Mouse (Mus musculus) CH12F3 (cell line): ENCODE results near the gene Rsph9.

Experiments
- in situ Hi-C: fragments of 300-500 bp; cut with MboI; formaldehyde crosslinking; loops from 2 replicates; pipeline ENCODE4 v1.14.3; 2020; ENCODE audit warnings: low sequenced_read_pairs

Rsph9 gene

DNA sequence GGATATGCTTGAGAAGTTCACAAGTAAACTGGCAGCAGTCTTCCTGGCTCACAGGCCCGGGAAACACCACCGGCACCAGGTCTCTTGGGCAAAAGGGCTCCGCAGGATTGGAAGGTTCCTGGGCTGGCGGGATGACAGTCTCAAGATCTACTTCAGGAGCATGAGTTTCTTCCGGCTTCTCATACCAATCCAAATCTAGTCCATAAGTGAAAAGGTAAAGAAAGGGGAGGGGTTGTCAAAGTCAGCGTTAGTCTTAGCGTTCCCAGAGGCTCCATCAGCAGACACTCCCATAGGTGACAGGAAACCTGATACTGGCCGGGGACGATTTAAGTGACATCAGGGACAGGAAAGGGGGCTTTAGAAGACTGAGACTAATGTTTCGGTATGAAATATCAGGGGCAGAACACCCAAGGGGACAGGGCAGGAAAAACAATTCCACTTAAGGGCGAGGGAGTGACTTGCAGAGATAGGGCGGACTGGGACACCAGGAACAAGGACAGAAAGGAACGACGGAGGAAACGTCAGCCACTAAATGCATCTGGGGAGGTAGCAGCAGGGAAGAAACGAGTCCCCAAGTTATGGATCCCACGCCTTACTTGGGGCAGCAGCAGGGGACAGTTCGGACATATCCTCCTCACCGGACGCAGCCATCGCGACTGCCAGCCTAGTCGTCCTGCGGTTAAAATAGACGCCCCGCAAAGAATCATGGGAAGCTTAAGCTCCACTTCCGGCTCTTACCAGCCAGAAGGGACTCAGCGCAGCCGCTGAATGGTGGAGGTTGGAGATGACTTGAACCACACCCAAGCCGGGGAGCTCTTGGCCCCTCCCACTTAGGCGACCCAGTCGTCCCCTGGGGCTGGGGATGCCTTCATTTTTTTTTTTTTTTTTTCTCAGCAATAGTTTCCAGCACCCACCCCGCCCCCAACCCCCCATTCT lies 9.1 kb upstream of the Rsph9 start, which contains the start of gene Mad2l1bp:
Gene Mad2l1bp (minus strand): TSS at position 707 of the 936 bp plus-strand sequence.
- in situ Hi-C loops: no loop called here

DNA sequence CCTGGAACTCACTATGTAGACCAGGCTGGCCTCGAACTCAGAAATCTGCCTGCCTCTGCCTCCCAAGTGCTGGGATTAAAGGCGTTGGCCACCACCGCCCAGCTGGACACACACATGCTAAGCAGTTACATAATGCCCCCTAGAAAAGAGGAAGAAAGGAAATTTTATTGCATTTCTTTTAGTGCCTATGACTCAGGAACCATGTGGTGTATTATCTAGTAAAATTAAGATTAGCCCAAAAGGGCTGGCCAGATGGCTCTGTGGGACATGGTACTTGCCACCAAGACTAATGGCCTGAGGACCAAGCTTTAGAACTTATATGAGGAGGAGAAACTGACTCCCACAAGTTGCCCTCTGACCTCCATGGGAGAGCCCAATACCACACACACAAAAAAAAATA lies 4.1 kb downstream of the Rsph9 start:
- in situ Hi-C loops: no loop called here

DNA sequence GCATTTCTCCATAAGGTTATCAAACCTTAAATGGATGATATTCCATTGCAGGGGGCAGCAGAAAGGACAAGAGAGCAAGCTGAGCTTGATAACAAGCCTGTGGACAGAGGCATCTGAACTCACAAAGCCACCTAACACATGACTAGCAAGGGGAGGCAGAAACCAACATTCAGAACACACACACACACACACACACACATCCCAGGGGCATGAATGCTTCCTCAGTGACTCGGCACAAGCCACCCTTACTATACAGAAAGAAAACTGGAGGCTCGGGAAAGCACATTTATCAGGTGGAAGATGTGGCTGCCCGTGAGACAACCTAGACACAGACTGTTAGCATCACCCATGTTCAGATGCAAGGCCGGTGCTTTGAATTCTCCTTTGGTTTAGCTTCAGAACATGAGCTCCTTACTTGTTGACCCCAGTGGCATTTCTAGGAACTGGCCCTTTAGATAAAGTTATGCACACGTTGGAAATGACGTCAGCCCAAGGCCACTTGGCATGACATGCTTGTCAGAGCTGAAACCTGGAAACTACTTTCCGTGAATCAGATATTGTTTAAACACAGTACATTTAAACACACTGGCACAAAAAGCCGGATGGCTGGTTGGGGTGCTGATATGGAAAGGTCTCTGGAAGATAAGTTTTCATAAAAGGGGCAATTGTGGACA lies 5.3 kb downstream of the Rsph9 start:
- in situ Hi-C loops: no loop called here

DNA sequence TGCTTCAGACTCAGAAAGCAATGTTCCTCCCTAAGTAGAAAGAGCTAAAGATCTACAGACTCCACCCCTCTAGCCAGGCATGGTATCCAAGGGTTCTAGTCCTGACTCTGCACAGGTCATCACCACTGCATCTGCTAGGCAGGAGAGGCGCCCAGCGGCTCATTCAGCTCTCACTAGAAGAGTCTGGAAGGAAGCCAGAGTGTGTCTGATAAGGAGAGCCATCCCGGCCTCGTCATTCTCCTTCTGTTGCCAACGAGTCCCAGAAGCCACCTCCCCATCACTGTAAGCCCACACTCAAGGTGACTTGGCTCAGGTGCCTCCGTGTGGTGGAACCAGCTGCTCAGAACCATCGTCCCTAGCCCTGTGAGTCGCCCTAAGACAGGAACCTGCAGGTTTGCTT lies 11.2 kb downstream of the Rsph9 start:
- in situ Hi-C loops: no loop called here

DNA sequence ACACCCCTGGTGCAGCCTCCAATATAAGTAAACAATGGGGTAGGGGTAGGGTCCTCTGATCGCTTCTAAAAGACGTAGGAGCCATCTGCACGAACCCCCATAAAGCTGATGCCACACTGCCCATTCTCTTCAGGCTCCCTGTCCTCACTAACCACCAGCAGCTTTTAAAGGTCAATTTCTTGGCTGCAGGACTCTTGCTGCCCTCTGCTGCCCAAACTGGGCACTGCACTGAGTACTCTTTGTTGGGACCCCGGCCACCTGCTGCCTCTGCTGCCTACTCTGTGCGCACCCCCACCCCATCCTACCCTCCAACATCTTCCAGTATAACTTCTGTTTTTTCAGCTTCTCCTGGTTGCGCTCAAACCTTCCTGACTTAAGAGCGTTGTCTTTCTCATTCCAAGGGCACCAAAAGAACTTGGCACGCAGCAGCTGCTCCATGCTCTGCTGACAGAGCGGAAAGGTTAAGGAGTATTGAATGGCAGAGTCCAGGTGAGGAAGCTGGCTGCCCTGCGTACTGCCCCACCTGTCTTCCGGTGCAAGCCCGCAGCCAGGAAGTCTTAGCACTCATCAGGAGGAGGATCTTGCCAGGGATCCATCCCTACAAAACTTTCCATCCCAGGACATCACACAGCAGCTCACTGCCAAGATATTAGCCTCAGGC lies 11.8 kb downstream of the Rsph9 start:
- in situ Hi-C loops: no loop called here

DNA sequence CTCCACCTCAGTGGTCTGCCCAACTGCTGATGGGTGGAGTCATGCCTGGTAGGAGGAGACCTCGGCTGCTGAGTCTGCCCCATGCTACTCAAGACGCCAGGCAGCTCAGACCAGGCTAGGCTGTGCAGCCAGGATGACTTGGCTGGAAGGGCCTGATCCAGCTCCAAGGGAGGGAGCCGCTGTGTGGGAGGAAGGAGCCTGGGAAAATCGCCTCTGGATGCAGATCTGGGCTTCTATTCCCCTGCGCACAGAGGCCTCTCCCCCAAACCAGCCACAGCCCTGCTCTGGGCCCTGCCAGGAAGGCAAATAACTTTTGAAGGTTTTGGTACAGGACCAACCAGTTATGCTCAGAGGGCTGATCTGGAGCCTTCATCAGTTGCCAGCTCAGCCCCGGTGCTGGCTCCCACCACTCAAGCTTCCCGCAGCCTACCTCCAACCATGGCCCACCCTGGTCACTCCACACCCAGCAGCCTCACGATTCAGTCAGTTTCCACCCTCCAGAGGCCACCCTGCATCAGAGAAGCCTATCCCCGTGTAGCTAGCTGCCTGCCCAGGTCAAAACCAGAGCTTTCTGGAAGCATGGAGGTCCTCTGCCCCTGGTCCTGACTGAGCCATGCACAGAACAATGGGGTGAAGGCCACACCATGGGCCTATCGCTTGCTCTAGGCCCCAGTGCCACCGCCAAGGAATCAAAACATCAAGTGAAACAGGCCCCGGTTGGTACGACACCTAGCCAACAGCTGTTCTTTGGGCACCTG lies 14.1 kb downstream of the Rsph9 start:
- in situ Hi-C loops: no loop called here

DNA sequence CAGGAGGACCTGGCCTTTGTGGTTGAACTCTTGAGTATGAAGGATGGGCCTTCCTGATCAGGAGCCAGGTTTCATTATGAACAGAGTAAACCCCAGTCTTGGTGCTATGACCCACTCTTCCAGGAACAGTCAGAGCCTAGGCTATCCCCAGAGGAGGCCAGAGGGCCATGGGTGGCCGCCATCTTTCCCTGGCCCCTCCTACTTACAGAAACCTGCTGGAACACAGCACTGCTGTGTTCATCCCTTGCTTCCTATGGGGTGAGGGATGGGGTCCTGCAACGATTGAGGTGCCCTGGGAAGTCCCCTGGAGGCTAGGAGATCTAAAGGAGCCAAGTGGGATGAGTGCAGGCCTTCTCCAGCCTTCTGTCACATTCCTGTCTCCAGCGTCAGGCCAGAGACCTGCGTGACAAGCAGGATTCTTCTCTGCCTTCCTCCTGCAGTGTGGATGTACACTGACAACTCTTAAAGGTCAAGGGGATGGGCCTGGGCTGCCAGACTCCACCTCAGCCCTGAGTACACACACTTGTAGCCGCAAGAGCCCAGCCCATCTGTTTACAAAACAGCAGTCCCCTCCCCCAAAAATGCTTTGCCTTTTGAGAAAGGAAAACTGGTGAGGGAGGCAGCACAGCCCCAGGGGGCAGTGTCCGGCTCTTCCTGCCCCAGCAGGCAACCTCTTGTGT lies 16.1 kb downstream of the Rsph9 start:
- in situ Hi-C loops: no loop called here

DNA sequence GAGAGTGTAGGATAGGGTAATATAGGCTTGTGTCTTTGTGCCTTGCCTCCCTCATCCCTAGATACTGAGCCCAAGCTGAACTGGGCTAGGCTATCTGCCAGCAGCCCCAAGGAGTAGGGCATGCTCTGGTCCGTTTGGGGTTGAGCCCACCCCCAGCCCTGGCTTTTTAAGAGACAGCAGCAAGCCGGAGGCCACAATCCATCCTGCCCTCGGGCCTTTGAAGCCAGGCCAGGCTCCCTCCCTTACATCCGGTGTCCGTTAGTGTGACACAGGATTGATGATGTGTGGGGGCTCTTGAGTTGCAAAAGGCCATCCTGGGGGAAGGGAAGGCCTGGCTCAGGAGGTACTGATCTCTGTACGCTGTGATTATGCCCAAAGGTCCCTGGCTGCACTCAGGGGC lies 17.4 kb downstream of the Rsph9 start:
- in situ Hi-C loops: no loop called here

DNA sequence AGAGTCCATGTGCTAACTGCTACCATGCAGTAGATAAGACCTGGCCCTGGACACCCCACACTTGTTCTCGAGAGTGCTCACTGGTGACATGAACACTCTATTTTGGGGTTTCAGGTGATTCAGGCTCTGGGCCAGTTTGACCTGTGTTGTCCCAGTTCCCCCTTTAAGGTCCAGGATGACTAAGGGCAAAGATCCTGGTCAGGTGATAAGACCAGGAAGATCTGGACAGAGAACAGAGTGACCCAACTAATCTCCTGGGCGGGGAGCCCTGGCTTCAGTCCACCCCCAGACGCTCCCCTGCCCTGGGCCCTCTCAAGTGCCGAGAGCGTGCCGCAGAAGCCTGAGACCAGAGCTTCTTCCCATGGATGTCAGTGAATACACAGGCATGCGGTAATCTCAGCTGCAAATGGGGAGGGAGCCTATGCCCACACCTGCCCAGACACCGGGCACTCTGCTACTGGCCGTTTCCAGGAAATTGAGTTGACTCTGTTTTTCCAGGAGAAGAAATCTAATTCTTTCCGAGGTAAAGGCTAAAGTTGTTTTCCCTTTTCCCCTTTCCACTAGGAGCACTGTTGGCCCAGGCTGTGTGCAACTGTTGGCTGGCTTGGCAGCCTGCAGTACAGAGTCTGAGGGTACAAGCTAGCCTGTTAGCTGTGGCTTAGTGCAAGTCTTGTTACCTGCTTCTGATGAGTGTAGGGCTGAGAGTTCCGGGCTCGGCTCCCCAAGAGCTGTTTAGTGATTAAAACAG lies 19.9 kb downstream of the Rsph9 start:
- in situ Hi-C loops: no loop called here

DNA sequence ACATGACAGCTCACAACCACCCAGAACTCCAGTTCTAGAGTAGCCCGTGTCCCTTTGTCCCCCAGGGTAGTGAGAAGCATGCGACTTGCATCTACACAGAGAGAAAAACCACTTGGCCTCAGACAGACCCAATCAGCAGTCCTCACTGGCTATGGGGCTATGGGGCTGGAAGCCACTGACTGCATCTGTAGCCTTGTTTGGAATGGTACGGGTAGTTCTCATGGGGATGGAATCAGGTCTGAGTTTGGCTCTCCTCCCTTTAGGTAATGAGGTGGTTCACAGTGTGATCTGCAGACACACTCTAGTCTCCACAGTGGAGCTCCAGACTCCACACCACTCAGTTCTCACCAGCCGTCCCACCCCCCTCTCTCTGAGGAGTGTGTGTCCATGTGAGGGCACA lies 20.7 kb downstream of the Rsph9 start:
- in situ Hi-C loops: no loop called here

DNA sequence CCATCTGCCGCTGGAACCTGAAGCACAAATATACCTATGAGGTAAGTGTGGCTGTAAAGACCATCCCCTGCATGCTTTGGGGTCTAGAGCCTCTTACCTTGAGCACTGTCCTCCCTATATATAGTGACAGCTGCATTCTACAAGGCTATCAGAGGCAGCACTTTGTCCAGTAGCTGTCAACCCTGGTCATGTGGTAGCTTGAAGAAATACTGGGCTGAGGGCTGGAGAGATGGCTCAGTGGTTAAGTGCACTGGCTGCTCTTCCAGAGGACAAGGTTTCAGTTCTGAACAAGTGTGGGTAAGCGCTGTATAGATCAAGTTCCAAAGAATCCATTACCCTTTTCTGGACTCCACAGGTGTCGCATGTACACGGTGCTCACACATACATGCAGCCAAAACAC lies 21.2 kb downstream of the Rsph9 start:
- in situ Hi-C loops: no loop called here

DNA sequence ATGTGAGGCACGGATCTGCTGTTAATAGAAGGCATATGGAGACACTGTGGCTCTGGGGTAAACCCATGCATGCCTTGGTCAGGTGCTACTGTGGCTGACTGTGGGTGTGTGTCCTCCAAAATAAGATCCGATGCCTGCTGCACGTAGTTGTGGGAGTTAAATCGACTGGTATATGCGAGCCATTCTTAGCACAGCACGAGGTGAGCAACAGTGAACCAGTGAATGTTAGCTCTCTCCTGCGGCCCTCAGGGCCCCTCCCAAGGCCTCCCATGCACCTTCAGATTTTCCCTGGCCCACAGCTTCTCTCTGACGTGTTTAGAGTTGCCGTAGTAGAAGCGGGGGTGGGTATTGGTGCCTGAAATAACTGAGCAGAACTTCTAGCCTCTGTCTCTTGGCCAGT lies 24.4 kb downstream of the Rsph9 start:
- in situ Hi-C loops: no loop called here

DNA sequence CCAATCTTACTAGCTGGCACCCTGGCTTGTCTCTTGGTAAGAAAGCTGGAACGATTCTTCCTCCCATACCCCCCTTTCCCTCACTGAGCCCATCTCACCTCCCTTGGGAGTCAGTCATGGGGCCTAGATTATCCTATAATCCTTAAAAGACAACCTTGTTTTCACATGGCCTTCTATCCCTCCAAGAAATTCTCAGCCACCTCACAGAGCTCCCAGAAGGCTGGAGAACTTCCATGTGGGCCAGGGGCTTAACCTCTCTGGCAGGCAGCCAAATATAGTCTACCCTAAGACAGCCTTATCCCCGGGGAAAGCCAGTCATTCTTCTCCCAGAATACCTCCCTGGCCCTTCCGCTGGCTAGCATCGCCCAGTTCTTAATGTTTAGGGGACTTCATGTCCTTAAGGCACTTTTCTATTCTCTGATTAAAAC lies 25.6 kb downstream of the Rsph9 start:
- in situ Hi-C loops: no loop called here

DNA sequence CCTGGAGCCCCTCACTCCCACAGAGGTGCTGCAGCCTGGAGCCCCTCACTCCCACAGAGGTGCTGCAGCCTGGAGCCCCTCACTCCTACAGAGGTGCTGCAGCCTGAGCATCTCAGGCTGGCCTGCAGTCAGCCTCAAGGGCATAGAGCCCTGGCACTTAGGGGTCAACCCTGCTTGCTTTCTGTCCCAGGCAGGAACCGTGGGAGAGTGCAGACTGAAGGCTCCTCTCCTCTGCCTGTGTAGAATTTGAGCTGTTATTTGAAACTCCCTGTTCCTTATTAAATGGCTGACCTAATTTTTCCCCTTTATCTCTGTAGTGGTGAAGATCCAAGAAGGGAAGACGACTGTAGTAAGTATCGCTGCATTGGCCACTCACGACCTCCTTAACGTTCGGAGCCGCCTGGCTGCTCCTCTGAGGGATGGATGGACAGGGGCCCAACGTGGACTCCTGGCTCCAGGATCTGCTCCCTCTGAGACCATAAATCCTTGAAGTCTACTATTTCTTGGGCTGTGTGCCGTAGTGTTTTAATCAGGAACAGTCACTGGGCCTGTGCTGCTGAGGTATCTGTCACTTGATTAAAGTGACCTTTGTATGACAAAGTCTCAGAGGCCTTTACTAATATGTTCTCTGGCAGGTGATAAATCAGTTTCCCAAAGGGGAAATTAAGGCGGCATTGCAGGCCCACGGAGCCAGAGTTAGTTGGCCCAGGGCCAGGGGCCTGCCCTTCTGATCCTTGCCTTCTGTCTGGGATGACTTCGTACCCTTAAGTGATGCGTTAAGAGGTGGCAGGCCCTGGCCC lies 26.2 kb downstream of the Rsph9 start:
- in situ Hi-C loops: no loop called here

DNA sequence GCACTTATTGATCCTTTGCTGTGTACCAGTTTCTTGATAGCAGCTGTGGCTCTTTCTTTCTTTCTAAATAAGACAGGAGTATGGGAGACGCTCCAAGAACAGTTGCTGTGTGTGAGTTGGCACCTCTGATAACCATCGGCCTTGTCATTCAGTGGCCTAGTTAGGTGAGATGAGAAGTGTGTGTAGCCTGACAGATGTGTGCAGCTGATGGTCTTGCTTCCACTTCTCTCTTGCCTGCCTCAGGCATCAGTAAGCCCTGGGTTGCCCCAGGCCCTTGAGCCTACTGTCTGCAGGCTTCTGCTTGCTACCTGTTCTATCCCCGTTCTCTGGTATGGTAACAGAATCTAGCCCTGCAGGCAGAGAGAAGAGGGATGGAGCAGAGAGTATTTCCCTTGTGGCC lies 27.1 kb downstream of the Rsph9 start:
- in situ Hi-C loops: no loop called here

DNA sequence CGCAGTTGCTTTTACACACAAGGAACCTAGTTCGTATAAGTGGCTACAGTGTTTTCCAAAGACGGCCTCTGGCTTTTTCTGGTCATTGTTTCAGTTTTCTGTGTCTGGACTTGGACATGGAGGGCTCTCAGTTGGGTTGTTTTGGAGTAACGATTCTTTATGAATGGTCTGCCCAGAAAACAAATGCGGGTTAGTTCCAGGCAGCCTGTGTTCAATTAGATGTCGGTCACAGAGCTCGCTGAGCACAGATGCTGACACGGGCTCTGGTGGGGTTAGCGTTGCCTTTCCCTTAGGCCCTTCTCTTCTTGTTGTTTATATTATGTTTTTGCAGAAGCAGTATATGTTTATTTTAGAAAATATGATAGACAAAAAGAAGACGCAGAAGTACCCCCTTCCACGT lies 27.9 kb downstream of the Rsph9 start:
- in situ Hi-C loops: no loop called here

DNA sequence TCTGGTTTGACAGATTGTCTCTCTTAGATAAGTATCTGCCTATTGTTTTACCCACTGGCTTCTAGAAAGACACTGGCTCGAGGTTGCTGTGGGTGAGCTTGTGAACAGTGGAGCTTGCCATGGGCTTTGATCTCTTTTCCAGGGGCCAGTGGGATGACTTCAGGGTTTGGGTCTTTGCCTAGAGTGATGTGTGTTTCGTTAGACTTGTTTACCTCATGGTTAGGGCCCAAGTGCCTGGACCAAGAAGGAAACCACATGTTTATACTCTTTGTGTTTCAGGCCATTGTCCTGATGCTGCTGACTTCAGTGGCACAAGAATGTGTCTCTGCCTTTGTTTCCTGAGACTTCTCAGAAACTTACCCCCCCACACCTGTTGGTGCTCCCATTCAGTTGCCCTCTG lies 28.5 kb downstream of the Rsph9 start:
- in situ Hi-C loops: no loop called here

DNA sequence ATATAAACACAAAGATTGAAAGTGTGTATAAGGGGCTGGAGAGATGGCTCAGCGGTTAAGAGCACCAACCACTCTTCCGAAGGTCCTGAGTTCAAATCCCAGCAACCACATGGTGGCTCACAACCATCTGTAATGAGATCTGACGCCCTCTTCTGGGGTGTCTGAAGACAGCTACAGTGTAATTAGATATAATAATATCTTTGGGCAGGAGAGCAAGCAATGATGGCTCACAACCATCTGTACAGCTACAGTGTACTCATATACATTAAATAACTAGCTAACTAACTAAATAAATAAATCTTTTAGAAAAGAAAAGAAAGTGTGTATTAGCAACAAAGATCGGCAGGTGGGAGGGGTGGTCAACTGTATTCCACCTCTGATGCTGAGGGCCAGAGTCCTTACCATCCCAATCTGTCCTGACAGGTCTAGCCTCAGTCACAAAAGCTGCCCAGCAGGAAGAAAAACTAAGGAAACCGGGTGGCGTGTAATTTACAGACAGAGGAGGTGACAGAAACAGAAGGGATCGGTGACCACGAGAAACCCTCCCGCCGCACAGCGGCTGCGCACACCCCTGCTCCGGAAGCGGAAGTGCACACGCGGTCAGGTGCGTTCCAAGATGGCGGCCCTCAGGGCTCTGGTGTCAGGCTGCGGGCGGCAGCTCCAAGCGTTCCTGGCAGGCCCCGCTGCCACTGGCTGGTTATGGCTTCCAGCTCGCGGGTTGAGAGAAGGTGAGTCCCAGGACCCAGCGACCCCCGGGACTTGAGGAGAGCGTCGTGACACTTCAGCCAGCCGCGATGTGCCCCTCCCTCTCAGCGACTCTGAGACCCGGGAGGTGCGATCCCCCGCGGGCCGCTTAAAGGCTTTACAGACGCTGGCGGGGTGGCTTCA lies 33.4 kb downstream of the Rsph9 start, which contains the start of gene Mrps18a:
Gene Mrps18a (plus strand): TSS at position 585 of the 888 bp plus-strand sequence.
- in situ Hi-C loops: no loop called here
